Mouse (Mus musculus) CD4-positive, CD25-positive, alpha-beta regulatory T cell, adult 2 months (primary cell): ENCODE results near the gene Pdcd1.
"Not testable (repeated sequence)": the region's sequence is repeated elsewhere in the genome, so short reads cannot be mapped to it uniquely, and the experiment has no call there.

ENCODE experiments used
- DNase-seq: peaks from one replicate; pipeline ENCODE4 v3.0.0-alpha.2; 2012; ENCODE audit warnings: low read depth, low spot score

Pdcd1 gene

GRCm38 (mm10) chr1:94033075-94033602 lies 19.2 kb downstream of the Pdcd1 start:
- no peak for DNase-seq

GRCm38 (mm10) chr1:94028741-94029140 lies 23.6 kb downstream of the Pdcd1 start:
- DNase-seq: no peak

GRCm38 (mm10) chr1:94027506-94028108 lies 24.7 kb downstream of the Pdcd1 start:
- no peak for DNase-seq

- DNase-seq: no peak
These were observed 32.2 kb downstream of the Pdcd1 start, which contains the start of gene Neu4 for GRCm38 (mm10) chr1:94020151-94020550. Gene Neu4, plus strand, starts transcription at chr1:94020451.

- peak; percentile 51 for DNase-seq
These were observed 40.7 kb downstream of the Pdcd1 start for GRCm38 (mm10) chr1:94011643-94012042.

GRCm38 (mm10) chr1:94008826-94009225 lies 43.5 kb downstream of the Pdcd1 start:
- DNase-seq: not testable (repeated sequence)

GRCm38 (mm10) chr1:94005954-94006506 lies 46.3 kb downstream of the Pdcd1 start:
- not testable (repeated sequence) for DNase-seq

GRCm38 (mm10) chr1:94001023-94001422 lies 51.3 kb downstream of the Pdcd1 start:
- no peak for DNase-seq

- DNase-seq: not testable (repeated sequence)
These were observed 60.9 kb downstream of the Pdcd1 start for GRCm38 (mm10) chr1:93991491-93991890.

GRCm38 (mm10) chr1:93991068-93991467 lies 61.3 kb downstream of the Pdcd1 start:
- not testable (repeated sequence) for DNase-seq

- not testable (repeated sequence) for DNase-seq
These were observed 62.1 kb downstream of the Pdcd1 start, which contains the start of gene Gal3st2c for GRCm38 (mm10) chr1:93990209-93990608. Gene Gal3st2c, plus strand, starts transcription at chr1:93990509.

- no peak for DNase-seq
These were observed 63.6 kb downstream of the Pdcd1 start for GRCm38 (mm10) chr1:93988786-93989185.
